Mouse (Mus musculus): ENCODE measurements at regions not wholly inside any gene's neighbourhood (a gene's known extent, or its start where the extent isn't known, plus 50 kb on each side); places are given as distances from the start of the nearest gene placed in this dataset.
A peak's percentile ranks its signal among the peaks of the same experiment; 100 is the strongest.
"Not testable (repeated sequence)": the region's sequence is repeated elsewhere in the genome, so short reads cannot be mapped to it uniquely, and the experiment has no call there.

DNA sequence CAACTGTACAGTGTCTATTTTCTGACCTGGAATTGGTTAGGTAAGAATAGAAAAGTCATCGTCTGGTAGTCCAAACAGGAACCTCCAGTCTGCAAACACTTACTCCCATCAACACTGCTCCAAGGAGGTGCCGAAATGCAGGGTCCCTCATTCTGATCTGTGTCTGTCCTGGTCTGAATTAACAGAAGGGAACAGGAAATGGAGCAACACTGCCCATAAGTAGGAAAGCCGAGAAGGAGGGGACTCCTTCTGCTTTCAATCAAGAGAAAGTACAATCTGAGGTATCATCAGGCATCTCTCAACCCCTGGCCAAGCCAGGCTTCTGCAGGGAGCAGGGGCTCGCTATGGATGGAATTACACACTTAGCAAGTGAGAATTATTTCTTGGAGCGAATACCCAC is 562.4 kb upstream of the 2610301B20Rik start:
- DNase-seq (ENCODE audit: low read depth, low spot score), result peak; percentile 28

DNA sequence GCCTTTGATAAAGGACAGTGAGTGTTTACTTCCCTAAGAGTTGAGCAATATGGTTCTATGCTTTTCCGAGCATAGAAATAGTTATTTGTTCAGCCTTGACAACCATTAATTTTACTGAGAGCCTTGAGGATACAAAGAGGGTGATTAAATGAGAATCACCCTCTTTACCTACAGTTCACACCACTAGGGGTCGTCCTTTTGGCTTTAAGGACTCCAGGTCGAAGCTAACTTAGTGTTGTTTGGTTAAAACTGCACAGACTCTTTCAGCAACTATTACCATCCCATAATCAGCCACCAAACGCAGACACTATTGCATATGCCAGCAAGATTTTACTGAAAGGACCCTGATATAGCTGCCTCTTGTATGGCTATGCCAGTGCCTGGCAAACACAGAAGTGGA is 559.2 kb upstream of the 2610301B20Rik start:
- peak; percentile 18 for DNase-seq (ENCODE audit: low read depth, low spot score)

DNA sequence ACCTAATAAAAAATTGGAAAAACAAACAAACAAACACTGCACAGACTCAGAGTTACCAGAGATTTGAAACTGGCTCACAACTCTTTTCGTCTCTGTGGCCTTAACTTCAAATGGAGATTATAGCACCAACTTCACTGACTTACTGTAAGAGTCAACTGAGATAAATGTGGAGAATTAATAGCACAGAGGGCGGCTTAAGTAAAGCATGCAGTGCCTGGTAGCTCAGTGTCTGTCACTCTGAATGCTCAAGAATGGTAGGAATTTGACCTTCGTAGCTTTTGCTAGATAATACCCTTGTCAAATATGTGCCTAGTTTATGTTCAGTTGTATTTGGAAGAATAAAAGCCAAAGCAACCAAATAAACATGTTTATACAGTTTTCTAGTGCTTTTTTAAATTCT is 558.4 kb upstream of the 2610301B20Rik start:
- peak; percentile 36 for DNase-seq (ENCODE audit: low read depth, low spot score)

DNA sequence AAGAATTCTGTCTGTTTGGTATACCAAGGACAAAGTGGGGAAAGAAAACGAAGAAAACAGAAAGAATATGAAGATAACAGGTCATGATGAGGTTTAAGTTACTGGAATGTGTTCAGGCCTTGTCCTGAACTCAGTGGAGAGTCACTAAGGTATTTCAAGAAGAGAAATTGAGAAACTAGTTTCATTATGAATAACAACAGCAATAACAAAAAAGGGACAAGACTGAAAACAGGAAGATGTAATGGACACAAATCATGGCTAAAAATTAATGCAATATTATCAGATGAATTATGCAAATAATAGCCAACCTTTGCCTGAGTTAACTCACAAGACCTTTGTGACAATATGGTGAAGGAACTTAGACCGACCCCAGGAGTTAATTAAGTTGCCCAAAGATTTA is 530.2 kb upstream of the 2610301B20Rik start:
- no peak for DNase-seq (ENCODE audit: low read depth, low spot score)

DNA sequence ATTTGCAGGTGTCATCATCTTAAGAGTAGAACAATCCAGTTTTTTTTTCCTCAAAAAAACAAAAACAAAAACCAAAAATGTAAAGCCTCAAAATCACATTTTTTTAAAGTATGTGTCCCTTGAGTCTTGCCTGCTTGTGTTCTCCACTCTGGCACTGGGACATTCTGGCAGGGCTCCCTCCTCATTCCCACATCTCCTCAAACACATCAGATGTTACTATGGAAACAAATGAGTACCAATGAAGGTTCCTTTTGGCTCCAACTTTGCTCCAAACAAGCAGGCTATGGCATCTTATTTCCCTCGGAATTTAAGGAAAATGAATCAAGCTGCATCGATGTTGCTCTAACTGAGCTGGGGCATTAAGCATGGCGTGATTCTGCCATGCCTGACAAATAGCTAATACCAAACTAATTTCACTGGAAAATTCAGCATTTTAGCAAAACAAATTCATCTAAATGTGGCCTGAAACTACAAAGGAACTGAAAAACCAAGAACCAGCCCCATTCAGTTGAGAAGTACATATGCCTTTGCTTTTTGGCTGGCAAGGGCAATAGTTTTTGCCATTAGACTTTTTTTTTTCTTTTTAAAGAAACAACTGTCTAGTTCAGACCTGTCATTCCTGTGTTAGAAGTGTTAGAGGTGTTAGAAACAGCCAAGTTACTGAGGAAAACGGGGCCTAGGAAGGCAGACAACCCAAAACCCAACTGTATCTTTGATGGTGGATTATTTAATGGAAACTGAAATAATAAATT is 522.2 kb upstream of the 2610301B20Rik start:
- no peak for DNase-seq (ENCODE audit: low read depth, low spot score)

DNA sequence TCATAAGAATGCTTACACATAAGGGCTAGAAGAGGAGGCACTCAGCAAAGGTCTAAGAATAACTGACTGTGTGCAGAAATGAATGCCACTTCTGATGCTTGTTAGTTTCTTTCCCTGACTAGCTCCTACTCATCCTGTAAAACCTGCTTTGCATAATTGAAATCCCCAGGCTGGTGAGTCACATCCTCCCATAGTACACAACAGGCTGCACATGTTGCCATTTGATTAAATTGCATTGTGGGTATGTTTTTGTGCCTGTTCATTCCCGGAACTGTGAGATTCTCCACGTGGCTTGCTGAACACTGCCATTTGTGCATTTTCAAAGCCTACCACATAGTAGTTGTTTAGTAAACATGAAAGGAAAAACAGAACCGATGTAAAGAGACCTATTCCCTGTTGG is 516.7 kb upstream of the 2610301B20Rik start:
- DNase-seq (ENCODE audit: low read depth, low spot score), result no peak

DNA sequence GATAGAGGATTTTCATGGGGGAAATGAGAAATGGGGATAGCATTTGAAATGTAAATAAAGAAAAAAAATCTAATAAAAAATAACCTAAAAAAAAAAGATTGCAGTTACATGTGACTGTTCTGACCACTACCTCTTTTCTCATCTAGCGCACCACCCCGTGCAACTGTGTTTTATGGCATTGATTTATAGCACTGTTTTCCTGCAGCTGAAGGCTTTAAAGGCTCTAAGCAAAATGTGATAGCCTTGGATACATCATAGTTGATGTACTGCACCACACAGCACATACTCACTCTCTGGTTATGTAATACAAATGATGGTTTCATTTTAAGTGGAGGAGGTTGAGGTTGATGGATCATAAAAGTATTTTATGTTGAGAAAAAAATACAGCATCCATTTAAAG is 484.5 kb upstream of the 2610301B20Rik start:
- DNase-seq (ENCODE audit: low read depth, low spot score), result no peak

DNA sequence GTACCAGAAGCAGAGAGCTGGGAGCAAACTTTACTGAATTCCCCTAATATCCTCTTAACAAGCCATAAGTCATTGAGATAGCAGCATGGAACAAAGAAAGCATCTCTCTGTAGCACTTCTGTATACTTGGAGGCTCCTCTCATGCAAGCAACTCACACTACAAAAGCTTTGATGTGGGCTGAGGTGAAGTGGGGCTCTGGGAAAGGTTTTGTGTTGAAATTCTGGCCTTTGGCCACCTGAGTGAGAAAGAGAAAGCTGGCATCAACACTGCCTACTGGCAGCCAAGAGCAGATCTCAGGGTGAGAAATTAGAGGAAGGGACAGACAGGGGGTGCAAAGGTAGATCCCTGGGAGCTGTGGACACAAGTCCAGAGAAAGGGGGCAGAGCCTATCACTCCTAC is 477.0 kb upstream of the 2610301B20Rik start:
- no peak for DNase-seq (ENCODE audit: low read depth, low spot score)

DNA sequence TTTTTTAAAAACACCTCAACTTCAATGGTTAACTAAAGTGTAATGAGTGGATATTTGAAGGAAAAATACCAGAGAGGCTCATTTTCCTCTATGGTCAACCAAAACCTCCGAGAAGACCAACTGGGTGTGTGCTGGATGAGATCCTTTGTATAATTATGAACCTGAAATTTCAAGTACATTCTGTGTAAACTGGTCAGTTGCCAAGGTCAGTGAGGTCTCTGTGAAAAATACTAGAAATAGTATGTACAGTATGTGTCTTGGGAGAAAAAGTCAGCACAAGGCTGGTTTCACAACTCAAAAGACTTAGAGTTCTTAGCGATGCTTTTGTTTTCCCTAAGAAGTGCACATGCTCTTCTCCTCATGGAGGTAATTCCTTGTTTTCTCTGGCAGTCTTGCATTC is 476.2 kb upstream of the 2610301B20Rik start:
- no peak for DNase-seq (ENCODE audit: low read depth, low spot score)

DNA sequence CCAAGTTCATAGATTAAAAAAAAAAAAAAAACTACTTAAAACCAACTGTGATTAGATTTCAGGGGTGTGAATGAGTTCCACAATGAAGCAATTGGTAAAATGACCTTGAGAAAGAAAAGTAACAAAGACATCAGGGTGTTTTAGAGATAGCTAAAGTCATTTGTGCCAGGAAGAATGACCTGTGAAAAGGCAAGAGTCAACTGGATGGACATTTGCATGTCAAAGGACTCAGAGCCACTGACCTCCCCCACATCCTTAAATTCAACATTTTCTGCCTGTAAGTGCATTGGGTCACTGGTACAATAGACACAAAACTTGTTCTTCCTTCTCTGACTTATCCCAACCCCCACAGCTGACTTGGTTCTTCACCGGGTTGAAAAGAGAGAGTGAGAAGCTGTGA is 474.6 kb upstream of the 2610301B20Rik start:
- DNase-seq (ENCODE audit: low read depth, low spot score), result peak; percentile 98

DNA sequence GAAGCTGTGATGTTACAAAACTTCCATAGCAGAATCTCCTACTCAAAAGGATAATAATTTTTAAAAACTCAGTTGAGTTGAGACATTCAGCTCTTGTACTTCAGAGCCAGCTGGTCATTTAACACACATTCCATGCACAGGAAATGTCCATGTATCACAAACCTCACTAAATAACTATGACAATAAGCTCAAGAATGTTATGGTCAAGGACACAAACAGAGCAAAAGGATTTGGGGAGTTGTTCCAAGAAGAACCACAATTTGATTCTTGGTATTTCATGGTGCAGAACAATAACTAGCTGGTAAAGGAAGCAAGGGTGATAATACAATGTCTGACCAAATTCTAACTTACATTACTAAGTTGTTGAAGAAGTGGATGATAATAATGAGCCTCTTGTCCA is 471.4 kb upstream of the 2610301B20Rik start:
- DNase-seq (ENCODE audit: low read depth, low spot score), result no peak

DNA sequence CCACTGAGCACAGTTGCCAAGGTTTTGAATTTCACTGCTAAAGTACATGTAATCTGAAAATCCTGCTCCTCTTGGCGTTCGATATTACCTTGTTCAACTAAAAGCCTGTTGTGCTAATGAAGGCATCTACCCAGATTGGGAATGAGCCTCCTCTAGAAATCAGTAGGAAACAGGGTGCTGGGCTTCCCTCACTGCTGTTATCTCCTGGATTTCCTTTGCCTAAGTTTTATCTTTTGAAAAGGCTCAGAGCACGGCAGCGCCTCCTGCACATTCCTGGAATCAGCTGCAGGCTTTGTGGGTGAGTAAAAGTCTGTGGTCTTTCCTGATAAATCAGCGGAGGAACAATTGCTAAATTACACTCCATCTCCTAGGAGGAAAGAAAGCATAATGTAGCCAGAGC is 469.9 kb upstream of the 2610301B20Rik start:
- no peak for DNase-seq (ENCODE audit: low read depth, low spot score)

DNA sequence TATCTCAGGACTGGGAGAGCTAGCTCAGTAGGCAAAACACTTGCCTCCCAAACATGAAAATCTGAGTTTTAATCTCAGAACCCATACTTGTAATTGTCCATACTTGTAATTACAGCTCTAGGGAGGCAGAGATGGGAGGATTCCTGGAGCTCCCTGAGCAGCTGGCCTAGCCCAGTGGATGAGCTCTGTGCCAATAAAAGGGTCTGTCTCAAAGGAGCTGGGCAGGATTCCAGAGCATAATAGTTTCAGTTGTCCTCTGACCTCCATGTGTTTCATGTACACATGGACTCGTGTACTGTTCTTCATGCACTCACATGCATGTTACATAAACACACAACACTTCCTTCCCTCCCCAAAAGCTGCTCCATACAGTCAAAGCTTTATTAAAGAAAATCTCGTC is 469.2 kb upstream of the 2610301B20Rik start:
- no peak for DNase-seq (ENCODE audit: low read depth, low spot score)

DNA sequence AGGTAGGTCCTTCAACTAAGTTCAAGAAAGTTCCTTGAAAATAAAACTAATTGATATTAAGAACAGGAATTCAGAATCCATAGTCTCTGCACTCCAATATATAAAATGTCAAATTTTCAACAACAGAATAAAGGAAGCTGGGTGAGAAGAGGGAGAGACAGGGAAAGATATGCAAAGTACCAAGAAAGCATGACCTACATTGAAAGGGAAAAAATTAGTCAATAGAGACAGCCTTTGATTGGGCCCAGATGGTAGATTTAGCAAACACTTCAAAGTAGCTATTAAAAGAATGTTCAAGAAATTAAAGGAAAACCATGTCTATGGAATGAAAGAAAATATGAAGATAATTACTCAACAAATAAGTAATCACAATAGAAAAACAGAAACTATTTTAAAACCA is 460.0 kb upstream of the 2610301B20Rik start:
- DNase-seq (ENCODE audit: low read depth, low spot score), result no peak

DNA sequence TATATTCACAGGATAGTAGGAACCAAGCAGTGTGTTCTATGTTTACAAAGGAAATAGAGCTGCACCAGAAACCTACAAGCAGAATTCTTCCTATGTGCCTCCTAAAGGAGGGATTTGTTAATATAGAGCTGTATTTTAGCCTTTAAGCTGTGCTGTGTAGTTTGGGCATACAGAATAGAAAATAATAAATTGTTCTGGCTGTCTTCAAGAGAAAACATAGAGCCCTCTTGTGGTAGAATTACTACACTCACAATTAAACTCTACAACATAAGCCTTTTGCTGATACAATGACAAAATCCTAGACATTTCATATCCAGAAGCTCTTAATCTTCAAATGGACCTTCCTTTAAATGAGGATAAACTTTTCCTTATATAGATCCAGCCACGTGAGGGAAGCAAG is 452.9 kb upstream of the 2610301B20Rik start:
- no peak for DNase-seq (ENCODE audit: low read depth, low spot score)

DNA sequence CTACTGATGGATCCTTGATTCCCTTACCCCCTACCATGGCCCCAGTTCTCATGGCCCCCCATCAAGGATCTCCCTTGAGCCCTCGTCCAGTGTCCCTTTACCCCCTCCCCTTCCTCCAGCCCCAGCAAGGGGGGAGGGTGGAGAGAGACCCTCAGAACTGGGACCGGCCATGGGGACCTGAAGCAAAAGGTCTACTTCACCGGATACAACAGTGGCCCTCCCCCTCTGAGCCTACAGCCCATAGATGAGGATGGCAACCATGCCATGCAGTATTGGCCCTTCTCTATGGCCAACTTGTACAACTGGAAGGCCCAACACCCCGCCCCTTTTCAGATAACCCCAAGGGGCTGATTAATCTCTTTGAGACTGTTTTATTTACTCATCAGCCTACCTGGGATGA is 439.9 kb upstream of the 2610301B20Rik start:
- DNase-seq (ENCODE audit: low read depth, low spot score), result no peak

DNA sequence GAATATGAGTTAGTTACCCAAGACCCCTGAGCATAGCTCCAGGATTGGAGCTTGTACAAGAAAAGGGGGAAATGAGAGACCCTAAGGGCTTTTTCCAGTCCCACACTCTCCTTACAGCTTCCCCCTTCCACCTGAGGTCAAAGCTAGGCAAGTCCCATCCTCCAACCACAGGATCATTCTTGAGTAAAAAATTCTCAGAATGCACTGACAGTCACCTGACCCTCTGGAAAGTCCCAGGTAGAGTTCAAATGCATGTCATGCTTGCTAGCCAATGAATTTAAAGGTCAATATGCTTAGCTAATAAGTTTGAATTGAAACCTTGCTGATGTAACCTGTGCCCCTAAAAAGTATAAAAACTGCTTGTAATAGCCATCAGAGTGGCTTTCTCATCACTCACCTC is 434.4 kb upstream of the 2610301B20Rik start:
- DNase-seq (ENCODE audit: low read depth, low spot score), result not testable (repeated sequence)

DNA sequence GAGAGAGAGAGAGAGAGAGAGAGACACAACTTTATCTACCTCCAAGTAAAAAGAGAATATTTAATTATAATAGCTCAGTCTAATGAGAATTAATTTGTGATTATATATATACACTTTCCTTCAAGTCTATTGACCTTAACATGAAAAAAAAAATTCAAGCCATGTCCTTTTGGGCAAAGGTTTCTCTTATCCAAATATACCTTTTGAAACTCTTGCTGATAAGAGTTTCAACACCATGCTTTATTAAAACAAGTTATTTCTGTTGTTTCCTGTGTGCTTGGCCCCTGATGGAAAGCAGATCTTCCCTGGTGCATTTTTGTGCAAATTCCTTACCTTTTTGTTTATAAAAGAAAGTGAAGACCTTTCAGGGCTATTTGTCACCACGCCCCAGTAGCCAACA is 414.7 kb upstream of the 2610301B20Rik start:
- no peak for DNase-seq (ENCODE audit: low read depth, low spot score)

DNA sequence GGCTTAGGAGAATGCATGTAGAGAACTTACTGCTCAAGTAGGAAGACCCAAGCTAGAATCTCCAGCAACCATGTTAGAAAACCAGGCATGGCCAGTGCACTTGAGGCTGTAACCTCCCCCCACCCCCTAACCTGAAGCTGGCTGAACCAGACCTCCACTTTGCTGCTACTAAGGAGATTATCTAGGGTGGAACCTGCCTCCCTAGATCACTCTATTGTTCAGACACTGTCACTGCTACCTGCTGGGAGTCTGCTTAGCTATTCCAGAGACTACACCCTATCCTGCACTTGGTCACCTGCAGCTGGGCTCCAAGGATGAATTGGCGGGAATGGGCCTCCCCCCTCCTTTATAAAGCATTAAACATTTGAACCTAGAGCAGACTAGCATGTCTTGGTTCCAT is 393.4 kb upstream of the 2610301B20Rik start:
- DNase-seq (ENCODE audit: low read depth, low spot score), result peak; percentile 68

DNA sequence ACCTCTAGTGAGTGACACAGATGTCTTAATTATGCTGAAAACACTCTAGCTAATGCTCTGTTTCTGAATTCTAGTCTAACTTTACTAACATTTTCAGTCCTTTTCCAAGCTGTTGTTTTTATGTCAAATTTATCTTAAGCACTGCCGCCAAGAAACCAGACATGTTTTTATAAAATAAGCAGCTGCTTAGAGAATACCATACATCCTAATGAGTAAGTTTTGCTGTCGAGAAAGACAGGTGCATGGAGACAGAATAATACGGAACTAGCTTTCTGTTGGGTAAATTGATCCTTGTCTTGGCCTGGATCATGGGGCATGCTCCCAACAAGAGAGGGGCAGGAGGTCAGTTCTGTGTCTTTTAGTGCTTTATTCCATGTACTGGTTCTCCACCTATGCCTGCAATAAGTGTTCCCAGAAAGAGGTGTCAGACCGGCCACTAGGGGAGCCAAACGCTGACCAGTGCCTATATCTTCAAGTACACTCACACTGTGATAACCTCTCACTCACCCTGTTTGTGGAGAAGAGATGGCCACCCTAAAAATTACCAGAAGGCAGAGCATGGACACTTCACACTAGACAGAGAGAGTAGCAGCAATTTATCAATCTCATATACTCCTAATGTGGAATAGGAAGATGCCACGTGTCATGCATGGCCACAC is 366.0 kb upstream of the 2610301B20Rik start:
- peak; percentile 56 for DNase-seq (ENCODE audit: low read depth, low spot score)

DNA sequence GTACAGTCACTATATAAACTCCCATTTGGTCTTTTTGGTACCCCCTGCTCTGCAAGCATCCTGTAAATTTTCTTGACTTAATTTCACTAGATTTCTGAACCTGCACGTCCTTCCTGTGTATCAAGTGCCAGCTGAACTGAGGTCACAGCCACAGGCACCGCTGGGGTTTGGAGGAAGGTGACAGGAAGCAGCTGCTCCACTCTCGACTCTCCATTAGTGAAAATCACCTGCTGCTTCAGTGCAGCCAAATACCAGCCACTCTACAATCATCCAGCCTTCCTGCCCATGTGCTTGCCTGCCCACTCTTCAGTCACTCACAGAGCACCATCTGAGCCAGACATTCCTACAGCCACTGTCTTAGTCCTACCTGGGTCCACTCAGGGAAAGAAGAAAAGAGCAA is 364.3 kb upstream of the 2610301B20Rik start:
- no peak for DNase-seq (ENCODE audit: low read depth, low spot score)

DNA sequence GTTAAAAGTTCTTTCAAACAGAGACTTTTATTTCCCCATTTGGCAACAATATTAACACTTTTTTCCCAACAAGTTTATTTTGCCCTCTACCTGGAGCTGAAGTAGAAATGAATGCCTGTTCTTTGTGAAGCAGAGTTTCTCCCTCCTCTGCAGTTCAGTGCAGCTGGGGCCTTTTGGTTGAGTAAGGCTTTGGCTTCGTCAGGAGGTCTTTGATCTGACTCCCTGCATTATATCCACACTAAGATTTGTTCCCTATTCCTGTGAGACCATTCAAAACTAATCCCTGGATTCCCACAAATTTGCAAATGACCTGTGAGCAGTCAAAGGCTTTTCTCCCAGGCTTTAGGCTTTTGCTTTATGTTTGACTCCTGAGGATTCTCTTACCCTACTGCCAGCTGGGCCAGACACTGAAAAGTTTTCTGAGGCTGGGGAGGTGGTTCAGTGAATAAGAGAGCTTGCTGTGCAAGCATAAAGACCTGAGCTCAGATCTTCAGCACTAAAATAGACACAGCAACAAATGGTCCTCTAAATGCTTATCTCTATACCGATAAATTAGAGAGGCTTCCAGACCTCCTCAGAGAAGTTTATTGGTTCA is 323.5 kb upstream of the 2610301B20Rik start:
- DNase-seq (ENCODE audit: low read depth, low spot score), result no peak

DNA sequence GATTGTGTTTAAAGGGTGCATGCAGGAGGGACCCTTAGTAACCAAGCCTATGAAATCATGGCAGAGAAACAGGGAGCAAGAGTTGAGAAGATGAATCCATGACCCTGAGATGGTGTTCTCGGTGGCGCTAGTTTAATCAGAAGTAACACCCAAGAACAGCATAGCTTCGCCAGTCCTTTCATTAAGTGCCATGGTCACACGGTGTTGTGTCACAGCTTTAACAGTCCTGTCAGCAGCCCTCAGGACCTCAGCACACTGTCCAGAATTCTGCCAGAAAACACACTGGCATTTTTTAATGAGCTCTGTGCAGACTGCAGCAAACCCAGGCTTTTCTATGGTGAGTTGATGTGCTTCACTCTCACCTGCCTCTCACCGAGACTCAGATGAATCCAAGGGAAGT is 320.6 kb upstream of the 2610301B20Rik start:
- no peak for DNase-seq (ENCODE audit: low read depth, low spot score)

Measured in R1 (cell line).